Mouse (Mus musculus) heart, postnatal 0 days (tissue): Measurements from ENCODE around the gene Cd177. TPM values are rescaled to one million over a fixed set of nuclear protein-coding genes. Genes with fewer than 3 reads are reported as not detected.
"Not testable (repeated sequence)": the region's sequence is repeated elsewhere in the genome, so short reads cannot be mapped to it uniquely, and the experiment has no call there.

Source experiments
- ATAC-seq: fragments of 200-750 bp; cut with Nextera tagmentation; 2 replicates; pipeline ENCODE4 v1.8.0; 2017; ENCODE audit warnings: low read depth, moderate number of reproducible peaks, moderate library complexity; ENCODE audit not compliant: insufficient read depth
- DNase-seq: peaks from one replicate; pipeline ENCODE4 v3.0.0-alpha.2; 2016; ENCODE audit warnings: low spot score
- H3K27ac ChIP-seq: fragments of 300-500 bp; sonication (generic); 2 replicates; pipeline ENCODE4 v1.5.1; 2014; ENCODE audit warnings: low read depth, mild to moderate bottlenecking
- H3K27me3 ChIP-seq: fragments of 300-500 bp; sonication (generic); 2 replicates; pipeline ENCODE4 v1.6.1; 2014; ENCODE audit warnings: low read length, mixed read lengths; ENCODE audit not compliant: control insufficient read depth, insufficient read depth
- H3K36me3 ChIP-seq: fragments of 300-500 bp; sonication (generic); replicated peaks from 2 replicates; pipeline ENCODE4 v1.6.1; 2014; ENCODE audit warnings: low read length, mixed read lengths; ENCODE audit not compliant: control insufficient read depth, insufficient read depth
- H3K4me1 ChIP-seq: fragments of 300-500 bp; sonication (generic); 2 replicates; pipeline ENCODE4 v1.6.1; 2014; ENCODE audit warnings: antibody characterized with exemption; ENCODE audit not compliant: control insufficient read depth, insufficient read depth
- H3K4me2 ChIP-seq: fragments of 300-500 bp; sonication (generic); 2 replicates; pipeline ENCODE4 v1.6.1; 2014; ENCODE audit warnings: low read depth, mild to moderate bottlenecking, low read length, moderate library complexity
- H3K4me3 ChIP-seq: fragments of 300-500 bp; sonication (generic); 2 replicates; pipeline ENCODE4 v1.5.1; 2014; ENCODE audit warnings: low read depth, low read length
- H3K9ac ChIP-seq: fragments of 300-500 bp; sonication (generic); replicated peaks from 2 replicates; pipeline ENCODE4 v1.6.1; 2014; ENCODE audit warnings: low read depth, low read length, mixed read lengths
- H3K9me3 ChIP-seq: fragments of 300-500 bp; sonication (generic); replicated peaks from 2 replicates; pipeline ENCODE4 v1.6.1; 2016; ENCODE audit warnings: low read length; ENCODE audit not compliant: control insufficient read depth
- CTCF ChIP-seq: IDR thresholded peaks from 2 replicates; pipeline ENCODE4 v1.5.1; 2016; ENCODE audit warnings: antibody characterized with exemption, control low read depth, low read depth
- EP300 ChIP-seq: IDR thresholded peaks from 2 replicates; pipeline ENCODE4 v1.6.1; 2016; ENCODE audit warnings: antibody characterized with exemption, low read depth
- WGBS: fragments of 180-500 bp; shearing (Covaris S2); extraction: QIAGEN DNeasy Blood & Tissue Kit; methylation state at CpG from one replicate; pipeline ENCODE4 v1.1.7; 2014; 5-methylcytosine and 5-hydroxymethylcytosine counted together
- polyA plus RNA-seq: library from polyadenylated mRNA; unstranded; fragments of >200 nt; fragmentation: Nextera tagmentation; extraction: Ambion mirVana; gene quantifications from 2 replicates; pipeline ENCODE4 v1.2.1, GENCODE M21; 2015
- total RNA-seq: library from RNA; depleted of rRNA; stranded (reverse); fragments of >200 nt; gene quantifications from 2 replicates; pipeline ENCODE4 v1.2.3, GENCODE M21; 2014; ENCODE audit warnings: low replicate concordance; rRNA removed

The Cd177 gene
- 0.12 TPM in 1 of 2 replicates, not detected in the other for total RNA-seq
- 0.18 and 0.23 TPM in 2 replicates for polyA plus RNA-seq

GRCm38 (mm10) chr7:24760211-24760610 lies at the start of gene Cd177:
Cd177 (minus strand) TSS chr7:24760311.
- Histone ChIP-seq H3K4me2 (no peak within 1 kb of the TSS), H3K36me3 (no peaks in the 10 kb centered on the region), H3K4me3 (no peak within 1 kb of the TSS), H3K4me1 (no peaks in the 10 kb centered on the region), H3K9ac (no peak within 1 kb of the TSS), H3K9me3 (no peaks in the 10 kb centered on the region), H3K27me3 (no peaks in the 10 kb centered on the region), H3K27ac (no peak within 1 kb of the TSS)
- DNase-seq: no peak
- TF ChIP-seq EP300 (no peak), CTCF (no peak)
- no peak for ATAC-seq
- whole genome bisulfite sequencing: 63% methylated on average over 6 of the region's 6 CpGs

GRCm38 (mm10) chr7:24809041-24809440 lies 48.9 kb upstream of the Cd177 start:
- DNase-seq (no peak), ATAC-seq (no peak)
- Histone ChIP-seq H3K4me1 (no peaks in the 10 kb centered on the region), H3K4me3 (no peak overlapping the region), H3K9ac (no peak overlapping the region), H3K27ac (no peak overlapping the region), H3K9me3 (no peaks in the 10 kb centered on the region), H3K36me3 (no peaks in the 10 kb centered on the region), H3K4me2 (no peak overlapping the region), H3K27me3 (no peaks in the 10 kb centered on the region)
- no peak for TF ChIP-seq EP300
- no peak for TF ChIP-seq CTCF
- 22% methylated on average over 2 of the region's 2 CpGs for WGBS

GRCm38 (mm10) chr7:24804826-24805225 lies 44.7 kb upstream of the Cd177 start:
- no peak for DNase-seq
- H3K27ac ChIP-seq: no peak overlapping the region
- H3K9ac ChIP-seq: no peak overlapping the region
- H3K4me3 ChIP-seq: no peak overlapping the region
- no peaks in the 10 kb centered on the region for H3K9me3 ChIP-seq
- ATAC-seq: no peak
- no peaks in the 10 kb centered on the region for H3K4me1 ChIP-seq
- H3K4me2 ChIP-seq: no peak overlapping the region
- no peak for TF ChIP-seq EP300
- TF ChIP-seq CTCF: no peak
- WGBS: 45% methylated on average over 6 of the region's 6 CpGs
- no peaks in the 10 kb centered on the region for H3K27me3 ChIP-seq
- no peaks in the 10 kb centered on the region for H3K36me3 ChIP-seq

GRCm38 (mm10) chr7:24802149-24802767 lies 42.1 kb upstream of the Cd177 start:
- no peaks in the 10 kb centered on the region for H3K27me3 ChIP-seq
- WGBS: 43% methylated on average over 7 of the region's 7 CpGs
- DNase-seq (no peak), ATAC-seq (no peak)
- H3K36me3 ChIP-seq: no peaks in the 10 kb centered on the region
- no peaks in the 10 kb centered on the region for H3K4me1 ChIP-seq
- H3K9me3 ChIP-seq: no peaks in the 10 kb centered on the region
- no peak overlapping the region for H3K9ac ChIP-seq
- no peak for TF ChIP-seq CTCF
- H3K4me2 ChIP-seq: no peak overlapping the region
- H3K4me3 ChIP-seq: no peak overlapping the region
- H3K27ac ChIP-seq: no peak overlapping the region

- H3K4me1 ChIP-seq: no peaks in the 10 kb centered on the region
- WGBS: 68% methylated on average over 1 of the region's 1 CpGs
- H3K4me2 ChIP-seq: no peak overlapping the region
- TF ChIP-seq CTCF (no peak), EP300 (no peak)
- ATAC-seq (no peak), DNase-seq (no peak)
- H3K9ac ChIP-seq: no peak overlapping the region
- H3K36me3 ChIP-seq: no peaks in the 10 kb centered on the region
- H3K27me3 ChIP-seq: no peaks in the 10 kb centered on the region
- no peak overlapping the region for H3K27ac ChIP-seq
- 0 out of 2 replicates have a peak, but pooled peaks cover 3% of the 10 kb centered on the region for H3K9me3 ChIP-seq
- H3K4me3 ChIP-seq: no peak overlapping the region
These were observed 37.8 kb upstream of the Cd177 start for GRCm38 (mm10) chr7:24797918-24798317.

GRCm38 (mm10) chr7:24776918-24777317 lies 16.8 kb upstream of the Cd177 start, which contains the start of gene Ceacam10:
Ceacam10 (plus strand) TSS chr7:24777206.
- H3K36me3 ChIP-seq, H3K9me3 ChIP-seq, H3K4me2 ChIP-seq, H3K27ac ChIP-seq, H3K4me1 ChIP-seq, ATAC-seq, DNase-seq, H3K9ac ChIP-seq, H3K27me3 ChIP-seq, H3K4me3 ChIP-seq: not testable (repeated sequence)
- 40% methylated on average over 4 of the region's 4 CpGs for WGBS
